Mouse (Mus musculus) MEL (cell line): ENCODE results near the gene Inpp5d. TPM values are rescaled to one million over a fixed set of nuclear protein-coding genes. Genes with fewer than 3 reads are reported as not detected.

Source experiments
- DNase-seq: peaks from one replicate; pipeline ENCODE4 v3.0.0; 2011; ENCODE audit warnings: low read depth, low spot score
- H3K27ac ChIP-seq: 2 replicates; pipeline ENCODE4 v1.5.1; 2012; ENCODE audit warnings: low read depth, mild to moderate bottlenecking, control low read depth, low read length, moderate library complexity; ENCODE audit not compliant: control insufficient read depth
- H3K27me3 ChIP-seq, 2 experiments: fragments of 150-350 bp in 1 of 2; sonication (generic) in 1 of 2; 2 replicates each; pipeline ENCODE4 v1.6.1; 2012; ENCODE audit warnings: low read length in 2 of 2, mild to moderate bottlenecking in 2 of 2, improper control_type of control experiment in 1 of 2, moderate library complexity in 1 of 2; ENCODE audit not compliant: insufficient read depth in 2 of 2, control insufficient read depth in 1 of 2
- H3K36me3 ChIP-seq, 2 experiments: 2 replicates each; pipeline ENCODE4 v1.6.1; 2012 to 2014; ENCODE audit warnings: low read length in 2 of 2, improper control_type of control experiment in 1 of 2, inconsistent platforms in 1 of 2, mild to moderate bottlenecking in 1 of 2; ENCODE audit not compliant: insufficient read depth in 2 of 2, control insufficient read depth in 1 of 2
- H3K4me1 ChIP-seq, 2 experiments: fragments of 150-350 bp in 1 of 2; sonication (generic) in 1 of 2; 2 replicates each; pipeline ENCODE4 v1.6.1; 2012; ENCODE audit warnings: low read length in 2 of 2, improper control_type of control experiment in 1 of 2, mild to moderate bottlenecking in 1 of 2; ENCODE audit not compliant: insufficient read depth in 2 of 2, control insufficient read depth in 1 of 2
- H3K4me3 ChIP-seq, 2 experiments: fragments of 150-350 bp in 1 of 2; sonication (generic) in 1 of 2; 2 replicates each; pipeline ENCODE4 v1.5.1; 2012; ENCODE audit warnings: low read depth in 2 of 2, low read length in 2 of 2, mild to moderate bottlenecking in 2 of 2, moderate library complexity in 2 of 2, control low read depth in 1 of 2, improper control_type of control experiment in 1 of 2; ENCODE audit not compliant: control insufficient read depth in 1 of 2, insufficient read depth in 1 of 2
- H3K79me2 ChIP-seq: 2 replicates; pipeline ENCODE4 v1.6.1; 2012; ENCODE audit warnings: mild to moderate bottlenecking, low read length, moderate library complexity; ENCODE audit not compliant: control insufficient read depth, poor library complexity, insufficient read depth
- H3K9ac ChIP-seq: 2 replicates; pipeline ENCODE4 v1.6.1; 2012; ENCODE audit warnings: low read depth, mild to moderate bottlenecking, control low read depth, low read length, moderate library complexity; ENCODE audit not compliant: control insufficient read depth, poor library complexity, severe bottlenecking
- H3K9me3 ChIP-seq: fragments of 150-350 bp; sonication (generic); replicated peaks from 2 replicates; pipeline ENCODE4 v1.6.1; 2012; ENCODE audit warnings: mild to moderate bottlenecking, low read length, improper control_type of control experiment, moderate library complexity; ENCODE audit not compliant: insufficient read depth
- BHLHE40 ChIP-seq: IDR thresholded peaks from 2 replicates; pipeline ENCODE4 v1.6.1; 2012; ENCODE audit warnings: low read depth, mild to moderate bottlenecking, inconsistent platforms, low read length, improper control_type of control experiment, borderline replicate concordance
- CHD2 ChIP-seq: IDR thresholded peaks from 2 replicates; pipeline ENCODE4 v1.6.1; 2011; ENCODE audit warnings: low read length, improper control_type of control experiment
- E2F4 ChIP-seq: IDR thresholded peaks from 2 replicates; pipeline ENCODE4 v1.6.1; 2011; ENCODE audit warnings: low read depth, low read length, improper control_type of control experiment, borderline replicate concordance
- ELF1 ChIP-seq: IDR thresholded peaks from 2 replicates; pipeline ENCODE4 v1.6.1; 2014; ENCODE audit warnings: low read depth, mild to moderate bottlenecking, inconsistent platforms, low read length, improper control_type of control experiment, moderate library complexity
- EP300 ChIP-seq, 2 experiments: IDR thresholded peaks; 2 replicates each; pipeline ENCODE4 v1.6.1; 2011; ENCODE audit warnings: improper control_type of control experiment in 2 of 2, low read length in 2 of 2, low read depth in 1 of 2, mild to moderate bottlenecking in 1 of 2
- ETS1 ChIP-seq: IDR thresholded peaks from 2 replicates; pipeline ENCODE4 v1.6.1; 2012; ENCODE audit warnings: low read depth, mild to moderate bottlenecking, inconsistent platforms, low read length, improper control_type of control experiment, moderate library complexity
- GATA1 ChIP-seq: IDR thresholded peaks from 2 replicates; pipeline ENCODE4 v1.6.1; 2011; ENCODE audit warnings: low read depth, low read length, improper control_type of control experiment
- HCFC1 ChIP-seq: IDR thresholded peaks from 2 replicates; pipeline ENCODE4 v1.6.1; 2012; ENCODE audit warnings: low read depth, mild to moderate bottlenecking, inconsistent platforms, low read length, improper control_type of control experiment, moderate library complexity
- JUND ChIP-seq: IDR thresholded peaks from 2 replicates; pipeline ENCODE4 v1.6.1; 2011; ENCODE audit warnings: low read depth, mild to moderate bottlenecking, improper control_type of control experiment, low read length
- KAT2A ChIP-seq: conservative IDR thresholded peaks from 2 replicates; pipeline ENCODE4 v1.6.1; 2012; ENCODE audit warnings: low read depth, low read length, improper control_type of control experiment, inconsistent platforms
- MAFK ChIP-seq: IDR thresholded peaks from 2 replicates; pipeline ENCODE4 v1.6.1; 2011; ENCODE audit warnings: low read depth, mild to moderate bottlenecking, low read length, improper control_type of control experiment, borderline replicate concordance
- MAZ ChIP-seq: IDR thresholded peaks from 2 replicates; pipeline ENCODE4 v1.6.1; 2012; ENCODE audit warnings: low read depth, mild to moderate bottlenecking, inconsistent platforms, low read length, improper control_type of control experiment
- MEF2A ChIP-seq: IDR thresholded peaks from 2 replicates; pipeline ENCODE4 v1.6.1; 2014; ENCODE audit warnings: low read depth, mild to moderate bottlenecking, inconsistent platforms, low read length, improper control_type of control experiment; ENCODE audit not compliant: poor library complexity, insufficient replicate concordance, severe bottlenecking; ENCODE audit errors: extremely low read depth
- MXI1 ChIP-seq: IDR thresholded peaks from 2 replicates; pipeline ENCODE4 v1.6.1; 2011; ENCODE audit warnings: mild to moderate bottlenecking, low read depth, low read length, improper control_type of control experiment
- MYB ChIP-seq: IDR thresholded peaks from 2 replicates; pipeline ENCODE4 v1.6.1; 2011; ENCODE audit warnings: mild to moderate bottlenecking, low read depth, low read length, improper control_type of control experiment
- MYC ChIP-seq: IDR thresholded peaks from 2 replicates; pipeline ENCODE4 v1.6.1; 2011; ENCODE audit warnings: low read depth, mild to moderate bottlenecking, low read length, improper control_type of control experiment, moderate library complexity
- NRF1 ChIP-seq: IDR thresholded peaks from 2 replicates; pipeline ENCODE4 v1.6.1; 2014; ENCODE audit warnings: low read depth, mild to moderate bottlenecking, inconsistent platforms, low read length, improper control_type of control experiment, moderate library complexity; ENCODE audit not compliant: poor library complexity, insufficient read depth, severe bottlenecking
- POLR2A ChIP-seq, 2 experiments: IDR thresholded peaks; 2 replicates each; pipeline ENCODE4 v1.6.1; 2011 to 2012; ENCODE audit warnings: low read length in 2 of 2, mild to moderate bottlenecking in 2 of 2, control low read depth in 1 of 2, improper control_type of control experiment in 1 of 2, low read depth in 1 of 2, moderate library complexity in 1 of 2; ENCODE audit not compliant: control insufficient read depth in 1 of 2, insufficient read depth in 1 of 2, poor library complexity in 1 of 2
- POLR2AphosphoS2 ChIP-seq: IDR thresholded peaks from 2 replicates; pipeline ENCODE4 v1.6.1; 2011; ENCODE audit warnings: low read length, improper control_type of control experiment
- RCOR1 ChIP-seq: IDR thresholded peaks from 2 replicates; pipeline ENCODE4 v1.6.1; 2012; ENCODE audit warnings: low read depth, mild to moderate bottlenecking, inconsistent platforms, low read length, improper control_type of control experiment
- SIN3A ChIP-seq: IDR thresholded peaks from 2 replicates; pipeline ENCODE4 v1.6.1; 2012; ENCODE audit warnings: low read length, improper control_type of control experiment, inconsistent platforms
- SMC3 ChIP-seq: IDR thresholded peaks from 2 replicates; pipeline ENCODE4 v1.6.1; 2011; ENCODE audit warnings: low read depth, low read length, improper control_type of control experiment
- TBP ChIP-seq: IDR thresholded peaks from 2 replicates; pipeline ENCODE4 v1.8.0; 2011; ENCODE audit warnings: low read depth, low read length, improper control_type of control experiment
- TCF12 ChIP-seq: IDR thresholded peaks from 2 replicates; pipeline ENCODE4 v1.6.1; 2014; ENCODE audit warnings: low read depth, mild to moderate bottlenecking, inconsistent platforms, low read length, improper control_type of control experiment, moderate library complexity
- USF1 ChIP-seq: IDR thresholded peaks from 2 replicates; pipeline ENCODE4 v1.6.1; 2014; ENCODE audit warnings: low read depth, mild to moderate bottlenecking, inconsistent platforms, low read length, improper control_type of control experiment, moderate library complexity
- USF2 ChIP-seq, 2 experiments: IDR thresholded peaks; 2 replicates each; pipeline ENCODE4 v1.6.1; 2011 to 2012; ENCODE audit warnings: improper control_type of control experiment in 2 of 2, low read length in 2 of 2, borderline replicate concordance in 1 of 2, inconsistent platforms in 1 of 2, low read depth in 1 of 2, mild to moderate bottlenecking in 1 of 2; ENCODE audit not compliant: insufficient read depth in 1 of 2
- ZC3H11A ChIP-seq: IDR thresholded peaks from 2 replicates; pipeline ENCODE4 v1.6.1; 2012; ENCODE audit warnings: low read depth, mild to moderate bottlenecking, inconsistent platforms, low read length, improper control_type of control experiment
- ZKSCAN1 ChIP-seq: IDR thresholded peaks from 2 replicates; pipeline ENCODE4 v1.6.1; 2012; ENCODE audit warnings: low read depth, mild to moderate bottlenecking, inconsistent platforms, low read length, improper control_type of control experiment, moderate library complexity
- ZMIZ1 ChIP-seq: IDR thresholded peaks from 2 replicates; pipeline ENCODE4 v1.6.1; 2012; ENCODE audit warnings: low read depth, mild to moderate bottlenecking, inconsistent platforms, low read length, improper control_type of control experiment, moderate library complexity
- ZNF384 ChIP-seq: IDR thresholded peaks from 2 replicates; pipeline ENCODE4 v1.6.1; 2012; ENCODE audit warnings: low read depth, mild to moderate bottlenecking, inconsistent platforms, low read length, improper control_type of control experiment
- polyA plus RNA-seq, 2 experiments: library from polyadenylated mRNA; stranded (reverse) in 1 of 2; unstranded in 1 of 2; fragments of >175 nt in 1 of 2; fragments of >200 nt in 1 of 2; gene quantifications; 2 replicates each; pipeline versions ENCODE4 v1.2.1 to v1.2.4; 2012; ENCODE audit warnings: low replicate concordance in 2 of 2, low read depth in 1 of 2; ENCODE audit not compliant: insufficient read length in 2 of 2, insufficient read depth in 1 of 2, missing spikeins in 1 of 2
- total RNA-seq: library from RNA; depleted of rRNA; stranded (reverse); fragments of 300-350 nt; gene quantifications from 2 replicates; pipeline ENCODE4 v1.2.3, GENCODE M21; 2012

Gene Inpp5d
- total and polyA plus RNA-seq, 3 experiments = 69.4 to 71.3 TPM; not detected in 1

DNA sequence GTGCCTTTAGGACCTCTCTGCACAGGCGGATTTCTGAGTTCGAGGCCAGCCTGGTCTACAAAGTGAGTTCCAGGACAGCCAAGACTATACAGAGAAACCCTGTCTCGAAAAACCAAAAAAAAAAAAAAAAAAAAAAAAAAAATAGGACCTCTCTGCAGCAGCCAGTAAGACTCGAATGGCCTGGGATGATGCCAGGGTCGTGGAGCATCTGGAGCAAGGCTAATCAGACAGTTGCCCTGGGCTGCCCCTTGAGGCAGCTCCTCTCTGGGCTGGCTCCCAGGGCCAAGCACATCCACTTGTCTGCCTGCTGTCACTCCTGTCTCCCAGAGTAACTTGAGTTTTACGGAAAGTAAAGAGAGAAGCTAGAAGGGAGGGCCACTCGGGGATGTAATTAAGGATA, 24.9 kb downstream of the Inpp5d start:
- Histone ChIP-seq H3K36me3 (peaks cover 0 to 57% of the 10 kb centered on the region in 2 experiments; a peak in 2 of 4 replicates), H3K27ac (peak overlapping the region; percentile 83), H3K27me3 (no peaks in the 10 kb centered on the region), H3K79me2 (peaks cover 9% of the 10 kb centered on the region), H3K4me3 (no peak overlapping the region), H3K9me3 (no peaks in the 10 kb centered on the region), H3K4me1 (peaks cover 23 to 42% of the 10 kb centered on the region in 2 experiments), H3K9ac (peak overlapping the region; percentile 47)
- peak; percentile 45 for DNase-seq
- TF ChIP-seq E2F4 (no peak), SMC3 (no peak), ZNF384 (peak; percentile 88), ELF1 (no peak)

DNA sequence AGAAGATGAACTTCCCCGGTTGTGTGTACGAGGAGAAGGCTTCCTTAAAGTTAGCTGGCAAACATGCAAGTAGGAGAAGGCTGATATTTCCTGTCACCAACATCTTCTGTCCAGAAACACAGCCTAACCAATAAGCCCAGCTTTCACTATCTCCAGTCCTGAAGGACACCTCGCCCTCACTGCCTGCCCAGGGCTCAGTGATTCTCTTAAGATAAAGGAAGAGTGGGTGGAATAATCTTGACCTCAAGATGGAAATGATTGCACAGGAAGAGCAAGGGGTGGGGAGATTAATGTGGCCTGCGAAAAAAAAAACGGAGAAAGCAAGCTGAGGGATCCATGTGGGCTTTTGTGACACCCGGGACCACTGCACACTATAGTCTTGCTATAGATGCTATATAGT, 25.6 kb downstream of the Inpp5d start:
- H3K27ac ChIP-seq = peak overlapping the region; percentile 83
- DNase-seq = peak; percentile 70
- no peak overlapping the region for H3K4me3 ChIP-seq
- no peak for TF ChIP-seq BHLHE40
- TF ChIP-seq MAFK = no peak
- no peak for TF ChIP-seq ZMIZ1
- TF ChIP-seq POLR2A (IDR thresholded peaks at IDR 0.05; ENCODE audit: control insufficient read depth in 1 of 2, insufficient read depth in 1 of 2, low read depth in 1 of 2, low read length in 2 of 2, poor library complexity in 1 of 2) = no peak; a peak in 1 of 4 replicates
- no peak for TF ChIP-seq CHD2
- peak; percentile 69 to 85 for TF ChIP-seq EP300 (IDR thresholded peaks at IDR 0.05; ENCODE audit: low read depth in 1 of 2, low read length in 2 of 2)
- TF ChIP-seq MYC = no peak
- TF ChIP-seq ETS1 = peak; percentile 42; the same call in 1 of the 2 replicates
- 0 out of 2 replicates have a peak, but pooled peaks have one; percentile 27 for TF ChIP-seq HCFC1
- no peak for TF ChIP-seq USF2 (IDR thresholded peaks at IDR 0.05; ENCODE audit: borderline replicate concordance in 1 of 2, insufficient read depth in 1 of 2, low read depth in 1 of 2, low read length in 2 of 2)
- peak; percentile 78; the same call in 1 of the 2 replicates for TF ChIP-seq RCOR1
- TF ChIP-seq ZC3H11A = no peak
- no peak for TF ChIP-seq SMC3
- no peak for TF ChIP-seq POLR2AphosphoS2
- no peak for TF ChIP-seq TBP
- TF ChIP-seq ELF1 = peak; percentile 26; the same call in 1 of the 2 replicates
- TF ChIP-seq MXI1 = no peak
- TF ChIP-seq MYB = no peak
- TF ChIP-seq MAZ = no peak
- TF ChIP-seq MEF2A = no peak
- TF ChIP-seq ZNF384 = peak; percentile 81
- TF ChIP-seq TCF12 = peak; percentile 72
- 0 out of 2 replicates have a peak, but pooled peaks have one; percentile 51 for TF ChIP-seq SIN3A
- peak; percentile 87 for TF ChIP-seq GATA1
- no peak for TF ChIP-seq KAT2A
- TF ChIP-seq JUND = no peak
- no peak for TF ChIP-seq ZKSCAN1
- TF ChIP-seq NRF1 = no peak
- TF ChIP-seq E2F4 = no peak
- TF ChIP-seq USF1 = no peak

More for the DNA sequence above, 25.6 kb downstream of the Inpp5d start:
- Histone ChIP-seq H3K9me3 (no peaks in the 10 kb centered on the region), H3K27me3 (no peaks in the 10 kb centered on the region), H3K79me2 (peaks cover 8% of the 10 kb centered on the region), H3K4me1 (peaks cover 28 to 48% of the 10 kb centered on the region in 2 experiments), H3K9ac (peak overlapping the region; percentile 25), H3K36me3 (peaks cover 0 to 61% of the 10 kb centered on the region in 2 experiments; a peak in 2 of 4 replicates)
